Mouse (Mus musculus) liver, embryonic 13.5 days (tissue): ENCODE results near the gene Bcl11b. TPM values are rescaled to one million over a fixed set of nuclear protein-coding genes. Genes with fewer than 3 reads are reported as not detected.

Source experiments
- ATAC-seq: fragments of 200-750 bp; cut with Nextera tagmentation; 2 replicates; pipeline ENCODE4 v1.8.0; 2017; ENCODE audit warnings: low read depth, mild to moderate bottlenecking, moderate number of reproducible peaks, moderate library complexity
- DNase-seq: peaks from one replicate; pipeline ENCODE4 v3.0.0; 2022
- H3K27ac ChIP-seq: fragments of 300-500 bp; sonication (generic); 2 replicates; pipeline ENCODE4 v1.5.1; 2015; ENCODE audit warnings: moderate library complexity, mild to moderate bottlenecking, inconsistent platforms
- H3K27me3 ChIP-seq: fragments of 300-500 bp; sonication (generic); 2 replicates; pipeline ENCODE4 v1.6.1; 2015; ENCODE audit warnings: mild to moderate bottlenecking, inconsistent platforms
- H3K36me3 ChIP-seq: fragments of 300-500 bp; sonication (generic); 2 replicates; pipeline ENCODE4 v1.6.1; 2015; ENCODE audit warnings: mild to moderate bottlenecking, inconsistent platforms
- H3K4me1 ChIP-seq: fragments of 300-500 bp; sonication (generic); replicated peaks from 2 replicates; pipeline ENCODE4 v1.6.1; 2015; ENCODE audit warnings: inconsistent platforms
- H3K4me2 ChIP-seq: fragments of 300-500 bp; sonication (generic); 2 replicates; pipeline ENCODE4 v1.6.1; 2015; ENCODE audit warnings: inconsistent platforms, mild to moderate bottlenecking, moderate library complexity
- H3K4me3 ChIP-seq: fragments of 300-500 bp; sonication (generic); replicated peaks from 2 replicates; pipeline ENCODE4 v1.5.1; 2015; ENCODE audit warnings: mild to moderate bottlenecking, inconsistent platforms
- H3K9ac ChIP-seq: fragments of 300-500 bp; sonication (generic); 2 replicates; pipeline ENCODE4 v1.6.1; 2015; ENCODE audit warnings: mild to moderate bottlenecking, inconsistent platforms
- H3K9me3 ChIP-seq: fragments of 300-500 bp; sonication (generic); replicated peaks from 2 replicates; pipeline ENCODE4 v1.6.1; 2016; ENCODE audit warnings: inconsistent platforms
- WGBS: fragments of 180-500 bp; shearing (Covaris S2); methylation state at CpG from one replicate; pipeline ENCODE4 v1.1.7; 2015; ENCODE audit not compliant: insufficient replicate concordance; 5-methylcytosine and 5-hydroxymethylcytosine counted together
- polyA plus RNA-seq: library from polyadenylated mRNA; unstranded; fragments of >200 nt; fragmentation: Nextera tagmentation; extraction: Ambion mirVana; gene quantifications from 2 replicates; pipeline ENCODE4 v1.2.1, GENCODE M21; 2015

Bcl11b gene
- polyA plus RNA-seq, 1 experiment from 2014 or later = 0.08 TPM

GRCm38 (mm10) chr12:107953044-107953684, 50.2 kb downstream of the Bcl11b start:
- 80% methylated on average over 16 of the region's 16 CpGs for WGBS
- Histone ChIP-seq H3K4me1 (no peaks in the 10 kb centered on the region), H3K27ac (no peak overlapping the region), H3K4me2 (no peak overlapping the region), H3K9me3 (no peaks in the 10 kb centered on the region), H3K9ac (no peak overlapping the region), H3K36me3 (no peaks in the 10 kb centered on the region), H3K4me3 (no peak overlapping the region), H3K27me3 (no peaks in the 10 kb centered on the region)
- no peak for DNase-seq
- ATAC-seq = no peak

DNA sequence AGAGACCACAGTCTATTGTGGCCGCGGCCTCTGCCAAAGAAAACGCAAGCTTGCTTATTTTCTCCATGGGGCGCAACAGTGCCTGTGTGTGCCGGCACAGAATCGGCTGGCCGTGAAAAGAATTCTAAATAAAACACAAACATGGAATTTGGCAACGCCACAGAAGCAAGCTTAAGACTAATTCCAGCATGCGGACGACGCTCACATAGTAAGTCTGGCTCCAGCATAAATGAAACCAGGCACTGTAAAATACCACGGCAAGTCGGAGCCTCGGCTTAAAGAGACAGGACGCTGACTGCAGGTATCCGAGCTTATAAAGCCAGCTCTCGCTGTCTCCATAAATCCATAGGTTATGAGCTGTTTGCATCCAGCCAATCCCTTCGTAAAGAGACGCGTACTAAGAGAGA, 51.1 kb downstream of the Bcl11b start:
- no peak overlapping the region for H3K27ac ChIP-seq
- H3K4me3 ChIP-seq = no peak overlapping the region
- no peaks in the 10 kb centered on the region for H3K27me3 ChIP-seq
- ATAC-seq (no peak), DNase-seq (no peak)
- 76% methylated on average over 20 of the region's 20 CpGs for WGBS
- no peaks in the 10 kb centered on the region for H3K36me3 ChIP-seq
- H3K9ac ChIP-seq = no peak overlapping the region
- no peak overlapping the region for H3K4me2 ChIP-seq
- H3K4me1 ChIP-seq = no peaks in the 10 kb centered on the region
- no peaks in the 10 kb centered on the region for H3K9me3 ChIP-seq

GRCm38 (mm10) chr12:107950667-107951179, 52.7 kb downstream of the Bcl11b start:
- no peak for DNase-seq
- no peaks in the 10 kb centered on the region for H3K9me3 ChIP-seq
- no peaks in the 10 kb centered on the region for H3K36me3 ChIP-seq
- H3K27ac ChIP-seq = no peak overlapping the region
- H3K9ac ChIP-seq = no peak overlapping the region
- no peak for ATAC-seq
- no peak overlapping the region for H3K4me2 ChIP-seq
- H3K4me1 ChIP-seq = no peaks in the 10 kb centered on the region
- H3K27me3 ChIP-seq = no peaks in the 10 kb centered on the region
- H3K4me3 ChIP-seq = no peak overlapping the region
- WGBS = 60% methylated on average over 20 of the region's 20 CpGs

- Histone ChIP-seq H3K9ac (no peak overlapping the region), H3K9me3 (no peaks in the 10 kb centered on the region), H3K36me3 (no peaks in the 10 kb centered on the region), H3K27ac (no peak overlapping the region), H3K4me3 (no peak overlapping the region), H3K4me2 (no peak overlapping the region), H3K4me1 (no peaks in the 10 kb centered on the region), H3K27me3 (no peaks in the 10 kb centered on the region)
- ATAC-seq (no peak), DNase-seq (no peak)
- WGBS = 66% methylated on average over 10 of the region's 10 CpGs
These were observed 54.0 kb downstream of the Bcl11b start for GRCm38 (mm10) chr12:107949416-107949815.

- Histone ChIP-seq H3K4me2 (no peak overlapping the region), H3K9me3 (no peaks in the 10 kb centered on the region), H3K4me1 (no peaks in the 10 kb centered on the region), H3K9ac (no peak overlapping the region), H3K27me3 (no peaks in the 10 kb centered on the region), H3K36me3 (no peaks in the 10 kb centered on the region), H3K27ac (no peak overlapping the region), H3K4me3 (no peak overlapping the region)
- ATAC-seq (no peak), DNase-seq (no peak)
- 46% methylated on average over 7 of the region's 7 CpGs for WGBS
These were observed 61.3 kb downstream of the Bcl11b start for GRCm38 (mm10) chr12:107942100-107942499.

GRCm38 (mm10) chr12:107940774-107941173, 62.6 kb downstream of the Bcl11b start:
- Histone ChIP-seq H3K36me3 (no peaks in the 10 kb centered on the region), H3K27ac (no peak overlapping the region), H3K4me1 (no peaks in the 10 kb centered on the region), H3K9me3 (0 out of 2 replicates have a peak, but pooled peaks cover 2% of the 10 kb centered on the region), H3K4me2 (no peak overlapping the region), H3K4me3 (no peak overlapping the region), H3K27me3 (no peaks in the 10 kb centered on the region), H3K9ac (no peak overlapping the region)
- WGBS = 73% methylated on average over 9 of the region's 9 CpGs
- no peak for ATAC-seq
- DNase-seq = no peak

DNA sequence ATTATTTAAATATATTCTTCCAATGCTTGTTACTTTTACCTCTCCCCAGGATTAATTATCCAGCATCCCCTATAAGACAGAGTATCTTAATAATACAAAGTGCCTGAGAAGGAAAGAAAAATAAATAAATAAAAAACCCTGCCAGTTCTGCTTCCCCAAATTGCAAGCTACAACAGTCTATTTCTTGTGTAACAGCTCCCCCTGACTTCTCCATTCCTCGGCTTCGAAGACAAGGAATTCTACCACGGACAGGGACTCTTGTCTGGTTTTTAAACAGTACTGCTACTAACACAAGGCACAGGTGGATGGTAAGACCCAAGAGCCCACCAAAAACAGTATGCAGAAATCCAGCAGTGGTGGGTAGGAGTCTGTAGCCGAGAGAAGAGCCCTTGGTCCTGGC, 64.2 kb downstream of the Bcl11b start:
- no peak overlapping the region for H3K4me2 ChIP-seq
- 0 out of 2 replicates have a peak, but pooled peaks cover 2% of the 10 kb centered on the region for H3K9me3 ChIP-seq
- ATAC-seq (no peak), DNase-seq (no peak)
- H3K27me3 ChIP-seq = no peaks in the 10 kb centered on the region
- no peak overlapping the region for H3K9ac ChIP-seq
- H3K36me3 ChIP-seq = no peaks in the 10 kb centered on the region
- no peak overlapping the region for H3K27ac ChIP-seq
- H3K4me3 ChIP-seq = no peak overlapping the region
- 51% methylated on average over 4 of the region's 4 CpGs for WGBS
- no peaks in the 10 kb centered on the region for H3K4me1 ChIP-seq

DNA sequence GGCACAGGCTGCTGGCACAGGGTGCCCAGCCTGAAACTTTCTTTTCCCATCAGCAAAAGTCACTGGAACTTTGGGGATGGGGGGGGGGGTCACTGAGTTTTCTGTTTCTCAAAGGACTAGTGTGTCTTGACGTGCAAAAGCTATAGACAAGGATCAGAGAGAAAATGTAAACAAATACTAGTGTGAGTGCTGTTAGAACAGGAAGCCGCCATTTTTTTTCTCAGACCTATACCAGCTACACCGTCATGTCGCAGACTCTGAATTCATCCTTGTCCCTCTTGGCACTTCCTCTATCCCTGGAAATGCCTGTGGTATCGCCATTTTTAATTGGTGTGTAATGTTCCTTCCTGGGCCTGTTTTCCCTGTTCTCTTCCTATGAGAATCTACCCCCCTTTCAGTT, 66.4 kb downstream of the Bcl11b start:
- ATAC-seq (no peak), DNase-seq (no peak)
- Histone ChIP-seq H3K36me3 (no peaks in the 10 kb centered on the region), H3K4me3 (no peak overlapping the region), H3K27me3 (no peaks in the 10 kb centered on the region), H3K27ac (no peak overlapping the region), H3K4me1 (no peaks in the 10 kb centered on the region), H3K4me2 (no peak overlapping the region), H3K9me3 (0 out of 2 replicates have a peak, but pooled peaks cover 2% of the 10 kb centered on the region), H3K9ac (no peak overlapping the region)
- 57% methylated on average over 5 of the region's 5 CpGs for WGBS

- no peak overlapping the region for H3K4me2 ChIP-seq
- H3K9ac ChIP-seq = no peak overlapping the region
- no peaks in the 10 kb centered on the region for H3K36me3 ChIP-seq
- H3K27ac ChIP-seq = no peak overlapping the region
- no peak for ATAC-seq
- H3K4me1 ChIP-seq = no peaks in the 10 kb centered on the region
- WGBS = 45% methylated on average over 7 of the region's 7 CpGs
- H3K27me3 ChIP-seq = no peaks in the 10 kb centered on the region
- no peak for DNase-seq
- 0 out of 2 replicates have a peak, but pooled peaks cover 2% of the 10 kb centered on the region for H3K9me3 ChIP-seq
- no peak overlapping the region for H3K4me3 ChIP-seq
These were observed 67.0 kb downstream of the Bcl11b start for GRCm38 (mm10) chr12:107936406-107936805.

DNA sequence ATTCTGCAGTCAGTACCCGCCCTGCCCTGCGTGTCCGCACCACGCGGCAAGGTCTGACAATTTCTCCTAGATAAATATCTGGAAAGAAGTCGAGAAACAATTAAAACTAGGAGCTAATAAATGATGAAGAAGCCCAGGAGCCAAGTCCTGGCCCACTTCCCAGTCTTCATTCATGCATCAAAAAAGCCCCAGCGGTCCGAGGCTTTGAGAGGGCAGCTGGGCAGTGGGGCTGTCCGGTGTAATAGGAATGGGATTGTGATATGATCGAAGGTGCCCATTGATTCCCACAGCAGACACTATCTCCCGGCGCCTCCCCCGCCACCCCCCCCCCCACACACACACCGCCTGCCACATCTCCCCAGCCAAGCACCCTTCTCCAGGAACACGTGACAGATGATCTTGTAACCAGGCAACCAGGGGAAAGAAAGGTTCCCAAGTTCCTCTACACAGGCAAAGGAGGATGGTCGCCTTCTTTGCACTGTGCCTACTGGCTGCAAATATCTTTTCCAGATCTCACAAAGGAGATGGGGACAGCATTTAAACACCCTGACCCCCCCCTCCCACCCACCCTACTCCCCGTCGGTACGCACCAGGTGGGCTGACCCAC, 68.5 kb downstream of the Bcl11b start:
- Histone ChIP-seq H3K27ac (no peak overlapping the region), H3K9me3 (0 out of 2 replicates have a peak, but pooled peaks cover 2% of the 10 kb centered on the region), H3K36me3 (no peaks in the 10 kb centered on the region), H3K9ac (no peak overlapping the region), H3K4me2 (no peak overlapping the region), H3K4me1 (no peaks in the 10 kb centered on the region), H3K4me3 (no peak overlapping the region), H3K27me3 (no peaks in the 10 kb centered on the region)
- 79% methylated on average over 19 of the region's 19 CpGs for WGBS
- no peak for DNase-seq
- no peak for ATAC-seq

DNA sequence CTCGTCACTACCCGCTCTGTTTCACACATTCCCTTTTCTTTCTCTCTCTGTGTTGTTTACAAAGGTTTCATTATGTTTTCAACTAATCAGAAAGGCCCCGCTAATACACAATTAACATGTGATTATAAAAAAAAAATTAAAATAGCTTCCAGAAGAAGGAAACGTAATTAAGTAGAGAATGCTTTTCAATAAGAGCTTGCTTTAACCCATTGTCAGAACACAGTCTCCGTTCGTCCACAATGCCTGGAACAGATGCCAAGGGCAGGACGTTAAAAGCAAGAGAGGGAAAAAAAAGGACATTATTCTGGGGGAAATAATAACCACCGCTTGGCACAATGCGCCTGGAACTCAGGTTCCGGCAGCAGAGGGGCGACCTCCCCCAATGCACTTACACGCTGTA, 71.3 kb downstream of the Bcl11b start:
- H3K9ac ChIP-seq = no peak overlapping the region
- no peak for DNase-seq
- H3K4me1 ChIP-seq = no peaks in the 10 kb centered on the region
- H3K27ac ChIP-seq = no peak overlapping the region
- no peak overlapping the region for H3K4me3 ChIP-seq
- H3K36me3 ChIP-seq = no peaks in the 10 kb centered on the region
- H3K4me2 ChIP-seq = no peak overlapping the region
- H3K27me3 ChIP-seq = no peaks in the 10 kb centered on the region
- H3K9me3 ChIP-seq = 0 out of 2 replicates have a peak, but pooled peaks cover 2% of the 10 kb centered on the region
- ATAC-seq = no peak
- 81% methylated on average over 12 of the region's 12 CpGs for WGBS

DNA sequence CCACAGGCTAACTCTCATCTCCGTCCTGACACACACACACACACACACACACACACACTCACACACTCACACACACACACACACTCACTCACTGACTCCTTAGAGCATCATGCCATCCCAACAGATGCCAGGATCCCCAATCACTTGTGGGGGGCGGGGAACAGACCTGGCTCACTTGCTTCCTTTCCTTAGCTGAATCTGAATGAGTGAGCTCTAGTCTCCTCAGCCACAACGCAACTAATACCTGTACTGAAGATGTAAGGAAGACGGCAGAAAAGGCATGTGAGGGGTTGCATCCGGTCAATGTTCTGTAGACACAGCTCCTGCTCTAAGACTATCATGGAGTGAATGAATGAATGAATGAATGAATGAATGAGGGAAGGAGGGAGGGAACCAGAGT, 71.9 kb downstream of the Bcl11b start:
- H3K4me3 ChIP-seq = no peak overlapping the region
- no peak overlapping the region for H3K4me2 ChIP-seq
- H3K36me3 ChIP-seq = no peaks in the 10 kb centered on the region
- no peaks in the 10 kb centered on the region for H3K4me1 ChIP-seq
- H3K9ac ChIP-seq = no peak overlapping the region
- H3K27me3 ChIP-seq = no peaks in the 10 kb centered on the region
- DNase-seq = no peak
- H3K27ac ChIP-seq = no peak overlapping the region
- 0 out of 2 replicates have a peak, but pooled peaks cover 2% of the 10 kb centered on the region for H3K9me3 ChIP-seq
- no peak for ATAC-seq
- WGBS = 74% methylated on average over 5 of the region's 5 CpGs
